Mouse (Mus musculus) spleen, adult 18-20 months (tissue): ENCODE measurements around the gene Stxbp4.

ENCODE experiments used
- DNase-seq, 2 experiments: peaks; one replicate each; pipeline ENCODE4 v3.0.0; 2022; ENCODE audit warnings: mixed read lengths in 2 of 2

Stxbp4 gene

DNA sequence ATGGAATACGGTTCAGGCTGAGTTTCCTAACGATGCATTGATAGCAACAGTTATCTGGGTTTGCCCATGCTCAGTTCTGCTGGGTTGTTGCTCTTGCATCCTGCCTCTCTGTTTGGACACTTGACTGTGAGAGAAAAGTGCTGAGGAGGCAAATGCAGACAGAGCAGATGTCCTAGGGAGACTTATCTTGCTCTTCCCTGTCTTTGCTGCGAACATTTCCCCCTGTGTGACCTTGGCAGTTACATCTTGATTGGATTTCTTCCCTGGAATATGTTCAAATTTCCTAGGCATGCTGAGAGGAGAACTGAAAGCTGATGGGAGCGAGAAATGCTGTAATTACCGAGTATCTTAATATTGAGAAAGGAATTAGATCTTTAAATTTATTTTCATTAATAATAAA is 186.4 kb downstream of the Stxbp4 start:
- DNase-seq: no peak

DNA sequence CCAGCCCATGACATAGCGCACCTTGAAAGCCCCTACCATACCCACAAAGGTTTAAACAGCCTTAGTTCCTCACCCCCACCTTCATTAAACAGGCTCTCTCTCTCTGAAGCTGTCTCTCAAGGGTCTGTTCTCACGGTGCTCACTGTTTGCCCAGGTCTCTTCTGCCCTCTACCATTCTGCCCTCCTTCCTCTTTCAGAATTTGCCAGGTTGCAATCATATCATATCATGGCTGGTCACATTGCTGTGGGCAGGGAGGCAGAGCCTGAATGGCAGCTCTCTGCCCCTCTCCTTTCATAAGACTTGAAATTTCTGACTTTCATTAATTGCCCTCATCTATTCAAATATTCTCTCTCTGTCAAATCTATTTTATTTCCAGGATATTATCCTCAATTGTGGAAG is 195.4 kb downstream of the Stxbp4 start:
- no peak for DNase-seq

DNA sequence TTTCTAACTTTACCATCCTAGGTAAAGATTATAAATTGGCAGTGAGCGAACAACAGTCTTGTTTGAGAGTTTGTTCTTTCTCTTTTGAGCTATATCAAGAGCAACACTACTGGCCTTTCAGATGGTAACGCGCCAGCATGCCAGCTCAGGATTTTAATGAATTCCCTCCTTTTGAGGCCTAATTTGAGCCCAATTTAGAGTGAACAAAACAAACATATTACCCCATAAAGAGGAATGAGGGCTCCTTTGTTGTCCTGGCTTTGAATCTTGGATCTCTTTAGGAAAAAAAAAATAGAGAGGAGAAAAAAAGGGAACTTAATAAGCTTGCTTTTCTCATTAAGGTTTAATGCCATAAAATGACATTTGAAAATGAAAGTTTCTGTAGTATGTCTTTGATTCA is 197.0 kb downstream of the Stxbp4 start:
- DNase-seq: no peak

DNA sequence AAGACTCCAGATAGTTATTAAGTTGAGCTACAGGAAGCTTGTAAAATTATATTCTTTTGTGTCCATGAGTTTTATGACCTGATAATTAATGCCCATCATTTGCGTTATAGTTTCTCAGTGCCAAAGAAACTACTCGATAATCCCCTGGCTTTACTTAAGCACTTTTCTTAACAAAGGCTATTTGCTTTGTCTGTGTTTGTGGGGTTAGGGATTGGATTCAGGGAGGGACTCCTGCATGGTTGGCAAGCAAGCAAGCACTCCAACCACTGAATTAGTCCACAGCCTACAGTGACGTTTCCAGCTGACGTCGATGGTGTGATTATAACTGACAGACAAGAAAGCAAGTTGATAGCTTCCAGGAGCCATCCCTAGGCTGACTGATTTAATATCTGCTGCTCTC is 199.1 kb downstream of the Stxbp4 start:
- no peak for DNase-seq
